Mouse (Mus musculus) small intestine, adult 2 months (tissue): ENCODE data around the gene 1700028P14Rik. TPM values are rescaled to one million over a fixed set of nuclear protein-coding genes. Genes with fewer than 3 reads are reported as not detected.
"Not testable (repeated sequence)": the region's sequence is repeated elsewhere in the genome, so short reads cannot be mapped to it uniquely, and the experiment has no call there.

Experiments used
- H3K27ac ChIP-seq: fragments of 200-500 bp; 2 replicates; pipeline ENCODE4 v1.5.1; 2012; ENCODE audit warnings: low read depth, low read length, control low read depth, inconsistent platforms; ENCODE audit not compliant: insufficient read depth
- H3K27me3 ChIP-seq: fragments of 200-500 bp; 2 replicates; pipeline ENCODE4 v1.6.1; 2012; ENCODE audit warnings: mild to moderate bottlenecking, moderate library complexity, low read length, inconsistent platforms; ENCODE audit not compliant: control insufficient read depth, insufficient read depth
- H3K36me3 ChIP-seq: fragments of 200-500 bp; 2 replicates; pipeline ENCODE4 v1.6.1; 2012; ENCODE audit warnings: mild to moderate bottlenecking, low read length, control low read depth, inconsistent platforms; ENCODE audit not compliant: control insufficient read depth, insufficient read depth
- H3K4me1 ChIP-seq: fragments of 200-500 bp; 2 replicates; pipeline ENCODE4 v1.6.1; 2012; ENCODE audit warnings: low read length, inconsistent platforms, mixed read lengths; ENCODE audit not compliant: control insufficient read depth, insufficient read depth, insufficient read length
- H3K4me3 ChIP-seq: fragments of 200-500 bp; 2 replicates; pipeline ENCODE4 v1.5.1; 2012; ENCODE audit warnings: low read depth, mild to moderate bottlenecking, control low read depth, inconsistent platforms, low read length, moderate library complexity
- CTCF ChIP-seq: fragments of 200-500 bp; IDR thresholded peaks from 2 replicates; pipeline ENCODE4 v1.5.1; 2012; ENCODE audit warnings: low read depth, mild to moderate bottlenecking, control low read depth, inconsistent platforms, low read length, moderate library complexity, mixed read lengths; ENCODE audit not compliant: insufficient replicate concordance, insufficient read length; ENCODE audit errors: extremely low read depth
- POLR2A ChIP-seq: fragments of 200-500 bp; IDR thresholded peaks from 2 replicates; pipeline ENCODE4 v1.6.1; 2012; ENCODE audit warnings: low read depth, mild to moderate bottlenecking, control low read depth, inconsistent platforms, low read length, moderate library complexity
- WGBS: fragments of 180-500 bp; shearing (Covaris S2); methylation state at CpG from one replicate; pipeline ENCODE4 v1.1.7; 2018; 5-methylcytosine and 5-hydroxymethylcytosine counted together
- polyA plus RNA-seq: library from polyadenylated mRNA; depleted of rRNA; stranded (reverse); fragments of >200 nt; gene quantifications from 2 replicates; pipeline ENCODE4 v1.2.3, GENCODE M21; 2012

The 1700028P14Rik gene
- polyA plus RNA-seq, 1 experiment = not detected

DNA sequence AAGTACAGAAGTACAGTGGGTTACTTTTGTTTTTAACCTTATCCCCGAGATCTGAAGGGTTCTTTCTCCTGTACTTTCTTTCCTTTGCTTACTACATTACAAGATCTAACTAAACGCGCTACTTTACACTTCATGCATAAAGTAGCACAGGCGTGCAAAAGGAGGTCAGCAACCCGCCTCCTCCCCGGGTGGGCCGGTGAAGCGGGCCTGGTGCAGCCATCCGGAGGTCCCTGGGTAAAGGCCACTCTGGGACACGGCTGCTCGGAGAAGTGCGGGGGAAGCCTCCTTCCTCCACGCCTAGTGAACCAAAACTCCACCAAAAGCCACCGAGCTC, 34.3 kb upstream of the 1700028P14Rik start:
- TF ChIP-seq POLR2A (no peak), CTCF (no peak)
- peak overlapping the region; percentile 77 for H3K27ac ChIP-seq
- H3K4me3 ChIP-seq = peak overlapping the region; percentile 89
- no peaks in the 10 kb centered on the region for H3K36me3 ChIP-seq
- peaks cover 2% of the 10 kb centered on the region; the same call in 1 of the 2 replicates for H3K4me1 ChIP-seq
- H3K27me3 ChIP-seq = no peaks in the 10 kb centered on the region
- WGBS = under 1% methylated on average over 14 of the region's 14 CpGs

DNA sequence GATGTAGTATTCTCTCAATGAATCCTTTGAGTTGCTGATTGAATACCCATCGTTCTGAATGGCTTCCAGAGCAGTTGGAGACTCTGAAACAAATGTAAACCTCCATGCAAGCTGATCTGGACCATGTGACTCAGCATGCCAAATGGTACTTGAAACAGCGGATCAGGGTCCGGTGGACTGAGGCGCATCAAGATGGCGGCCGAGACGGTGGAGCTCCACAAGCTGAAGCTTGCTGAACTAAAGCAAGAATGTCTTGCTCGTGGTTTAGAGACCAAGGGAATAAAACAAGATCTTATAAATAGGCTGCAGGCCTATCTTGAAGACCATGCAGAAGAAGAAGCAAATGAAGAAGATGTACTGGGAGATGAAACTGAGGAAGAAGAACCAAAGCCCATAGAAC, 23.0 kb upstream of the 1700028P14Rik start:
- not testable (repeated sequence) for H3K4me3 ChIP-seq, H3K27me3 ChIP-seq, H3K36me3 ChIP-seq, H3K4me1 ChIP-seq, H3K27ac ChIP-seq
- WGBS = 90% methylated on average over 8 of the region's 8 CpGs

DNA sequence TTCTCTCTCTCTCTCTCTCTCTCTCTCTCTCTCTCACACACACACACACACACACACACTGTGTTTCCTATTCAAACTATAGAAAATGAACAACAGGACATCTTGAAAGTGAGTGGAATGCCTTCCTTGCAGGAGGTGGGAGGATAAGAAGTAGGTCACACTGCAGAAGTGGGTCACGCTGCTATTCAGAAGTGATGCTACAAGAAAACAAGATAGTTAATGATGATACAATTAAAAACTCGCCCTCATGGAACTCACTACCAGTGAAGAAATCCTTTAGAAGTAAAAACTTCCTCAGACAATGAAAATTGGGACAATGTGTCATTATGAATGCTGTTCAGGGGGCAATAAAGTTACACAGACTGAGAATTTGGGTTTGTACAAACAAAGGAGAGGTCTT, 20.4 kb upstream of the 1700028P14Rik start:
- Histone ChIP-seq H3K4me3 (no peak overlapping the region), H3K27ac (no peak overlapping the region), H3K27me3 (no peaks in the 10 kb centered on the region), H3K36me3 (no peaks in the 10 kb centered on the region), H3K4me1 (no peaks in the 10 kb centered on the region)
- 64% methylated on average over 2 of the region's 2 CpGs for whole genome bisulfite sequencing
- TF ChIP-seq CTCF = no peak
- TF ChIP-seq POLR2A = no peak

DNA sequence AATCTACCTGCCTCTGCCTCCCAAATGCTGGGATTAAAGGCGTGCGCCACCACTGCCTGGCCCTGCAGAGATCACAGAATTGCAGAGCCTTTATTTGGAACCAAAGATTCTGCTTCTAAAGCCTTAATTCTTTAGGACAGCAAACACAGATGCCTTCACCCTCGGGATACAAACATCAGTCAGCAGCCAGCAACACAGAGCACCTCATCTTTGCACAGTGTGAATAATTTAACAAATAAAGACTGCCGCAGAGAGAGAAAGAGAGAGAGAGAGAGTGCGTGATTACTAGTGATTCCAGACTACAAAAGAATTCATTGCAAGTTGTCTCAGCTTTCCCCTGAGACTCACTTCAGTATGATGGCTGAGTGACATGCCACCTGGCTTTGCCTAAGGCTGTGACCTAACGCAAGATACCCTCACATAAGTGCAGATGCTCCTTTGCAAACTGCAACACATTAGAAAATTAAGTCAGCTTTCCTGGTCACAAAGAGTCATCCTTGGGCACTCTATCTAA, 15.6 kb upstream of the 1700028P14Rik start:
- H3K4me3 ChIP-seq = no peak overlapping the region
- H3K27me3 ChIP-seq = no peaks in the 10 kb centered on the region
- WGBS = 76% methylated on average over 6 of the region's 6 CpGs
- TF ChIP-seq POLR2A (no peak), CTCF (no peak)
- no peaks in the 10 kb centered on the region for H3K36me3 ChIP-seq
- H3K4me1 ChIP-seq = no peaks in the 10 kb centered on the region
- no peak overlapping the region for H3K27ac ChIP-seq

DNA sequence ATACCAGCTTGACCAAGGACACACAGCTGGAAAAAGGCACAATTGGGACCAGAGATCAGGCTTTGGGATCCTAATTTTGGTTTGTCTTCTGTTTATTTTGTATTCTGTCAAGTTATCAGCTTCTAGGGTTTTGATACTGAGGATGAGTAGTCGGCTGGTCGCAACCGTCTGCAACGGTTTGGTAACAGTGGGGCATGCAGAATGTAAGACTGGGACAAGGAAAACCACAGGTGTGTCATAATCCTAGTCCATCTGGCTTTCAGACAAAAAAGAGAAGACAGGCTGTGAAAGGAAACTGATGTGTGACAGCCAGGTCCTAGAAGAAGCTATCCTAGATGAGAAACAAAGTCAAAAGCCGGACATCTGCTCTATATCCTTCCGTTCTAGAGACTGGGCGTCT, 11.5 kb upstream of the 1700028P14Rik start:
- no peaks in the 10 kb centered on the region; the same call in 1 of the 2 replicates for H3K27me3 ChIP-seq
- WGBS = 89% methylated on average over 7 of the region's 7 CpGs
- TF ChIP-seq POLR2A (no peak), CTCF (no peak)
- H3K4me1 ChIP-seq = no peaks in the 10 kb centered on the region
- H3K36me3 ChIP-seq = no peaks in the 10 kb centered on the region
- no peak overlapping the region for H3K4me3 ChIP-seq
- H3K27ac ChIP-seq = no peak overlapping the region

DNA sequence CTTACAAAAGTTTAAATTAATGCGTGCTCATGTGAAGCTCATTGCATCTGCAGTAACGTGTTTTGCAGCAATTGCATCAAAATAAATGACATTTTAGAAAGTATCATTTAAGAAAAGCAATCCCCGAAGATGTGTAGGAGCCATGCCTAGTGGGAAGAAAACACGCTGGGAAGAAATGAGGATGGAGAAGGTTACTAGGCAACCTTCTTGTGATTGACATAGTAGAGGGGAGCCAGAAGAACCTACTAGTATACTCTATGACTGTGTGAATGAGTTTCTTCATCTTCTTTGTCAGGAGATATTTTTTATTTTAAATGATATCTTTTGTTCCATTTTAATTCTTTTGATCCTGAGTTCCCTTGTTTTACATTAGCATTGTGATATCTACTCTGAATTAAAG, 5.7 kb upstream of the 1700028P14Rik start:
- H3K27me3 ChIP-seq = no peaks in the 10 kb centered on the region; the same call in 1 of the 2 replicates
- H3K27ac ChIP-seq = no peak overlapping the region

DNA sequence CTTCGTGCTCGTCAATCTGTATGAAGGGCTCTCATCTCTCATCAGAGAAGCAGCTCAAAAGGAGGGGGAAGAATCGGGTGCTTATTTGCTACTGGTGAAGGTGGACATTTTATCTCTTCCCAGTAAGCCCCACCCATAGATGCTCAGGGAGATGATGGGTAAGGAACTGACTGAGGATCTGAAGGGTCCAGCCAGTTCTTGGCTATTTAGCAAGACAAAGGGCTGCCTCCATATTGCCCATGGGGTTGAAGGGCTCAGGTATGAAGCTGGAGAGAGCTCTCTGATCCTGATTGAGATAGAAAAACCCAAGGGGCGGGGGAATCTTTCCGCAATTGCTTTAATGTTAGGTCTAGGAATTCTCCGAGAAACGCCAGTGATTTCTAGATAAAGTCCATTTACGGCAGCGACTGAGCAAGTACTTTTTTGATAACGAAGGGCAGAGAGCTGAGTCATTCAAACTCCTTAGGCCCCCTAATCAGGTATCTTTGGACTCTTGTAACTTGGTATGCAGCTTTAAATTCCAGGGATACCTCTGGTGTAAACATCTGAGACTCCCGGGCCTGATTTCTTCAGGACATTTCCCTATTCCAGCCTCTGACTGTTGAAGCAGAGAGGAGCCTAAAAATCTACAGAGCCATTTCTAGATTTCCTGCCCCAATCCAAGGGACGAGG, 4.8 kb upstream of the 1700028P14Rik start:
- TF ChIP-seq POLR2A (no peak), CTCF (no peak)
- no peaks in the 10 kb centered on the region for H3K4me1 ChIP-seq
- H3K27ac ChIP-seq = no peak overlapping the region
- no peaks in the 10 kb centered on the region for H3K36me3 ChIP-seq
- no peak overlapping the region for H3K4me3 ChIP-seq
- 27% methylated on average over 12 of the region's 12 CpGs for WGBS
- H3K27me3 ChIP-seq = no peaks in the 10 kb centered on the region

More for the DNA sequence above, 5.7 kb upstream of the 1700028P14Rik start:
- Histone ChIP-seq H3K4me1 (no peaks in the 10 kb centered on the region), H3K36me3 (no peaks in the 10 kb centered on the region), H3K4me3 (no peak overlapping the region)
- no peak for TF ChIP-seq CTCF
- TF ChIP-seq POLR2A = no peak
- WGBS = 79% methylated on average over 4 of the region's 4 CpGs

DNA sequence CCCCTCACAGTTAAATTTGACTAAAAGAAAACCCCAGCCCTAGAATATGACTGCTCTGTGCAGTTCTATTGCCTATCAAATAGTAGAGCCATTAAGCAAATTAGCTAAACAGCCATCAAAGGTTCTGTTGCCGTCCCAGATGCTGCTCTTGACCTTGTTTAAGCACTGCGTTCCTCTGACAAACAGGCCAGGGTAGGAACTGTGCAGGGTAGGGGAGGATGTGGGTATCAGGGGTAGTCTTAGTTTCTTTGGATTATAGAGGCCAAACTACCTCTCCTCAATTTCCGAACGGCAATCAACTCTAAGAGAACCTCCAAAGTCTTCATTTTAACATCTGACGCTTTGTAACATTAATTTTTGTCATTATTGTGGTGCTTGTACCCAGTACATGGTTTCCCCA, 542 bp upstream of the 1700028P14Rik start:
- H3K4me1 ChIP-seq = no peaks in the 10 kb centered on the region
- no peaks in the 10 kb centered on the region for H3K27me3 ChIP-seq
- H3K4me3 ChIP-seq = no peak overlapping the region
- no peak overlapping the region for H3K27ac ChIP-seq
- no peak for TF ChIP-seq CTCF
- no peak for TF ChIP-seq POLR2A
- WGBS = 85% methylated on average over 5 of the region's 5 CpGs
- no peaks in the 10 kb centered on the region for H3K36me3 ChIP-seq
